Mouse (Mus musculus): ENCODE measurements around the gene Uhrf2. TPM values are rescaled to one million over a fixed set of nuclear protein-coding genes. Genes with fewer than 3 reads are reported as not detected.

Uhrf2 gene
- polyA plus RNA-seq, 1 experiment from 2014 or later: 100 TPM

DNA sequence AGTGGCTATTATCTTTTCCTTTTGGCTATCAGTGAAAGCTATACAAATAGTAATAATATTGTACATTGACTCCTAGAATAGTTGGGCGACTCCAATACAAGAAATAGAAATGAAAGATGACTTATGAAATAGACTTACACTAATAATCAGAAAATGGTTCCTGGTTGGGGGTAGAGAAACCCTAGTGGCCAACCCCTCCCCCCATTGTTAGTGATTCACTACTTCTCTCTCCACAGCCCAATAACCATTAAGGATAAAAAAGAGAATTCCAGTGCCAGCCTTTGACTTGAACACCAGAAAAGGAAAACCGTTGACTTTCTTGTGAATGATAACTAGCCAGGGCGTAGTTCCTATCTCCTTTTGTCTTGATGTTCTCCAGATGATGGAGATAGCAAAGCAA, 1.9 kb downstream of the Uhrf2 start:
- no peaks in the 10 kb centered on the region for H3K36me3 ChIP-seq (replicated peaks; ENCODE audit: control insufficient read depth, insufficient read depth, low read depth, low read length)
- no peaks in the 10 kb centered on the region for H3K27me3 ChIP-seq (ENCODE audit: control insufficient read depth, insufficient read depth, low read length)
- no peaks in the 10 kb centered on the region for H3K4me1 ChIP-seq (ENCODE audit: control insufficient read depth, insufficient read depth, low read length)
- DNase-seq (ENCODE audit: low spot score) (no peak), ATAC-seq (replicated peaks; ENCODE audit: insufficient number of reproducible peaks, low FRiP score, low TSS enrichment, low read depth) (no peak)
- 79% methylated on average over 3 of the region's 3 CpGs for WGBS
- peak overlapping the region; percentile 100 for H3K4me3 ChIP-seq (ENCODE audit: low read depth, low read length)
- H3K9me3 ChIP-seq (replicated peaks; ENCODE audit: control insufficient read depth, low read length): no peaks in the 10 kb centered on the region
- no peak overlapping the region for H3K9ac ChIP-seq (replicated peaks; ENCODE audit: low read length)
- no peak overlapping the region for H3K27ac ChIP-seq (replicated peaks; ENCODE audit: low read depth, low read length)
- H3K4me2 ChIP-seq (ENCODE audit: low read depth, low read length): peak overlapping the region; percentile 61

DNA sequence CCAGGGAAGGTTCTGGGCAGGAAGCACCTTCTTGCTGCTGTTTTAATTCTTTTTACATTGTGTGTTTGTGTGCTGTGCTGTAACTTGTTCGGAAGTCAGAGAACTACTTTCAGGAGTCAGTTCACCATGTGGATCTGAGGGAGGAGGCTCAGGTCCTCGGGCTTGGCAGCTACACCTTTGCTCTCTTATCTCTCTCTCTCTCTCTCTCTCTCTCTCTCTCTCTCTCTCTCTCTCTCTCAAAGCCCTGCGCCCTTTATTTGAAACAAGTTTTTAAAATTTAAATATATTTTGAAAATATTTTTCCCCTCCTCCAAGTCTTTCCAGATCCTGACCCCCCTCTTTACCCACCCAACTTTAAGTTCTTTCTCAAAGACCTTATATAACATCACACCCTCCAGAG, 5.0 kb downstream of the Uhrf2 start:
- no peaks in the 10 kb centered on the region for H3K4me1 ChIP-seq (ENCODE audit: control insufficient read depth, insufficient read depth, low read length)
- H3K27ac ChIP-seq (replicated peaks; ENCODE audit: low read depth, low read length): no peak overlapping the region
- H3K9me3 ChIP-seq (replicated peaks; ENCODE audit: control insufficient read depth, low read length): no peaks in the 10 kb centered on the region
- DNase-seq (ENCODE audit: low spot score) (no peak), ATAC-seq (replicated peaks; ENCODE audit: insufficient number of reproducible peaks, low FRiP score, low TSS enrichment, low read depth) (no peak)
- no peak overlapping the region for H3K4me2 ChIP-seq (ENCODE audit: low read depth, low read length)
- H3K9ac ChIP-seq (replicated peaks; ENCODE audit: low read length): no peak overlapping the region
- no peaks in the 10 kb centered on the region for H3K27me3 ChIP-seq (ENCODE audit: control insufficient read depth, insufficient read depth, low read length)
- 64% methylated on average over 3 of the region's 3 CpGs for WGBS
- no peak overlapping the region for H3K4me3 ChIP-seq (ENCODE audit: low read depth, low read length)
- H3K36me3 ChIP-seq (replicated peaks; ENCODE audit: control insufficient read depth, insufficient read depth, low read depth, low read length): no peaks in the 10 kb centered on the region

DNA sequence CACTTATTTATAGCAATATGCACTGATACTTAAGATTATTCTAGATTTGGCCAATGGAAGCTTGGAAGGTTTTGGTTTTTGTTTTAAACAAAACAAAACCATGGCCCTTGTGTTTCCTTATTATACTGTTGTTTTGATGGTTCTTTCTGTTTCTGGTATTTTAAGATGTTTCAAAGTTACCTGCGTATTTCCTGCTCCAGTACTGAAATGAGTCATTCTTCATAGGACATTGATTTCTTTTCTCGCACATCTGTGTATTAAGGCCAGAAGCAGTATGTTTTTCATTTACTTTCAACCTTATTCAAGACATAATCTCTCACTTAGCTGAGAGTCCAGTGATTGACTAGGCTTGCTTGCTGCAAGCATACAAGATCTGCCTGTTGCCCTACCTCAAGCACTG, 13.4 kb downstream of the Uhrf2 start:
- WGBS: 95% methylated on average over 2 of the region's 2 CpGs
- H3K4me1 ChIP-seq (ENCODE audit: control insufficient read depth, insufficient read depth, low read length): no peaks in the 10 kb centered on the region
- no peak overlapping the region for H3K4me2 ChIP-seq (ENCODE audit: low read depth, low read length)
- no peaks in the 10 kb centered on the region for H3K27me3 ChIP-seq (ENCODE audit: control insufficient read depth, insufficient read depth, low read length)
- peaks cover 4% of the 10 kb centered on the region for H3K36me3 ChIP-seq (replicated peaks; ENCODE audit: control insufficient read depth, insufficient read depth, low read depth, low read length)
- H3K9me3 ChIP-seq (replicated peaks; ENCODE audit: control insufficient read depth, low read length): no peaks in the 10 kb centered on the region
- ATAC-seq (replicated peaks; ENCODE audit: insufficient number of reproducible peaks, low FRiP score, low TSS enrichment, low read depth) (no peak), DNase-seq (ENCODE audit: low spot score) (no peak)
- no peak overlapping the region for H3K27ac ChIP-seq (replicated peaks; ENCODE audit: low read depth, low read length)
- H3K4me3 ChIP-seq (ENCODE audit: low read depth, low read length): no peak overlapping the region
- H3K9ac ChIP-seq (replicated peaks; ENCODE audit: low read length): no peak overlapping the region

DNA sequence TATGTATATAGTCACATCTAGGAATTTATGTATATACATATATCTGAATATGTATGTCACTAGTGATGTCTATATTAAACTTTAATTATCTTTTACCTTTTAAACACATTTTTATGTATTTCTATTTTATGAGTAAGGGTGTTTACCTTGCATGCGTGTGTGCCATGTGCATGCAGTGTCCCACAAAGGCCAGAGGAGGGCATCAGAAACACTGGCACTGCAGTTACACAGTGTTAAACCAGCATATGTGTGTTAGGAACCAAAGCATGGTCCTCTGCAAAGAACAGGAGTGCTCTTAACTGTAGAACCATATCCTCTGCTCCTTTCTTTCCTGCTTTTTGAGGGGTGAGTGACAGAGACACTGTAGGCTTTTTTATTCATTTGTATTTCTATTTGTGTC, 14.3 kb downstream of the Uhrf2 start:
- Histone ChIP-seq H3K4me3 (ENCODE audit: low read depth, low read length) (no peak overlapping the region), H3K27me3 (ENCODE audit: control insufficient read depth, insufficient read depth, low read length) (no peaks in the 10 kb centered on the region), H3K9ac (replicated peaks; ENCODE audit: low read length) (no peak overlapping the region), H3K36me3 (replicated peaks; ENCODE audit: control insufficient read depth, insufficient read depth, low read depth, low read length) (peaks cover 4% of the 10 kb centered on the region), H3K9me3 (replicated peaks; ENCODE audit: control insufficient read depth, low read length) (no peaks in the 10 kb centered on the region), H3K27ac (replicated peaks; ENCODE audit: low read depth, low read length) (no peak overlapping the region), H3K4me1 (ENCODE audit: control insufficient read depth, insufficient read depth, low read length) (no peaks in the 10 kb centered on the region), H3K4me2 (ENCODE audit: low read depth, low read length) (no peak overlapping the region)
- ATAC-seq (replicated peaks; ENCODE audit: insufficient number of reproducible peaks, low FRiP score, low TSS enrichment, low read depth): no peak
- 88% methylated on average over 1 of the region's 1 CpGs for WGBS
- DNase-seq (ENCODE audit: low spot score): no peak

DNA sequence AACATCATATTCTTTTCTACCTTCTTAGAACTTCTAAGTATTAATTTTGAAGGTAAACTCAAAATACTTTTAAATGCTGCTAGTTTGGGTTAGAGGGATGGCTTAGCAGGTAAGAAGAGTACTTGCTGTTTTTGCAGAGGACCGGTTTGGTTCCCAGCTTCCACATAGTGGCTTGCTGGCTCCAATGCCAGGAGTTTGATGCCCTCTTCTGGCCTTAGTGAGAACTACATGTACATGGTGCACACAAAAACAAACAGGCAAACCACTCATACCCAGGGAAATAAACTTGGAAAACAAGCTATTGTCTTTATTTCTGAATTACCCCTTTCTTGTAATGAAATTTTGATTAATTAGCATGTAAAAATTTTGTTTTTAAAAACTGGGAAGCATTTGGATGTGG, 15.5 kb downstream of the Uhrf2 start:
- no peak for ATAC-seq (replicated peaks; ENCODE audit: insufficient number of reproducible peaks, low FRiP score, low TSS enrichment, low read depth)
- 55% methylated on average over 1 of the region's 1 CpGs for WGBS
- no peak overlapping the region for H3K4me3 ChIP-seq (ENCODE audit: low read depth, low read length)

DNA sequence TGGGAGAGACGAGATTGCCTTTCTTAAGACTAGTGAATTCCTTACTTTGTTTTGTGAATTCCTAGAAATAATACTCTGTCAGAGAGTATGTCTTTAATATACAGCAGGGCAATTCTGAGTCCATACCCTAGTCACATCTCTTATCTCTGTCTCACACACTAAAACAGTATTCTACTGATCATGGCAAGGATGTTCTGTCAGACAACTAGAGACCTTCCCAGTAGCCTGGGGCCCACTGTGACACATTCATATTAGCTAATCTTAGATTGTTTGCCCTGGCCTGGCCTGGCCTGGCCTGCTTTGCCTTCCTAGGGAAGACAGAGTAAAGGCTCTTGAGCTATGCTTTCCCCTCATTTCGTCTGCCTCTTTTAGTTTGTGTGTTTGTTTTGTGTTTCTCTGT, 20.3 kb downstream of the Uhrf2 start:
- H3K27me3 ChIP-seq (ENCODE audit: control insufficient read depth, insufficient read depth, low read length): no peaks in the 10 kb centered on the region
- H3K36me3 ChIP-seq (replicated peaks; ENCODE audit: control insufficient read depth, insufficient read depth, low read depth, low read length): no peaks in the 10 kb centered on the region; the same call in 1 of the 2 replicates

More for the DNA sequence above, 15.5 kb downstream of the Uhrf2 start:
- Histone ChIP-seq H3K27me3 (ENCODE audit: control insufficient read depth, insufficient read depth, low read length) (no peaks in the 10 kb centered on the region), H3K9ac (replicated peaks; ENCODE audit: low read length) (no peak overlapping the region), H3K4me1 (ENCODE audit: control insufficient read depth, insufficient read depth, low read length) (no peaks in the 10 kb centered on the region), H3K36me3 (replicated peaks; ENCODE audit: control insufficient read depth, insufficient read depth, low read depth, low read length) (peaks cover 4% of the 10 kb centered on the region), H3K27ac (replicated peaks; ENCODE audit: low read depth, low read length) (no peak overlapping the region), H3K4me2 (ENCODE audit: low read depth, low read length) (no peak overlapping the region), H3K9me3 (replicated peaks; ENCODE audit: control insufficient read depth, low read length) (no peaks in the 10 kb centered on the region)
- peak; percentile 20 for DNase-seq (ENCODE audit: low spot score)

DNA sequence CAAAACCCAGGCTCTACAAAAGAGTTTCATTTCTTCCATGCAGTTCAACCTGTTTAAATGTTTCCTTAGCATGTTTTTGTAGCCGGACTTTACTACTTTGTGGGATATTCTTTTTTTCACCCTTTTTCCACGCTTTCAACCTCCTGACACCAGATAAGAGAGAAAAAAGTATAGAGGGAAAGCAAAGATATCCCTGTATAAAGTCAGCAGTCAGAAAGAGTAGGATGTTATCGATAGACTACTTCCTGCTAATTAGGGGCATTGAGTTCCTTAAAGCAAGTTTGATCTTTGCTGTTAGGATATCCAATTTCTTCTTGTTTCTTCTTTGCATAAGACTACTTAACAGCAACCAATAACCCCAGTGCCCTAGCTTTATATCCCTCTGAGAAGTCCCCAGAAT, 21.2 kb downstream of the Uhrf2 start:
- WGBS: 84% methylated on average over 3 of the region's 3 CpGs
- no peak for DNase-seq (ENCODE audit: low spot score)
- no peaks in the 10 kb centered on the region; the same call in 1 of the 2 replicates for H3K36me3 ChIP-seq (replicated peaks; ENCODE audit: control insufficient read depth, insufficient read depth, low read depth, low read length)

More for the DNA sequence above, 20.3 kb downstream of the Uhrf2 start:
- H3K9ac ChIP-seq (replicated peaks; ENCODE audit: low read length): no peak overlapping the region
- no peak overlapping the region for H3K27ac ChIP-seq (replicated peaks; ENCODE audit: low read depth, low read length)
- H3K4me2 ChIP-seq (ENCODE audit: low read depth, low read length): no peak overlapping the region
- no peak for ATAC-seq (replicated peaks; ENCODE audit: insufficient number of reproducible peaks, low FRiP score, low TSS enrichment, low read depth)
- 87% methylated on average over 2 of the region's 2 CpGs for WGBS
- H3K4me1 ChIP-seq (ENCODE audit: control insufficient read depth, insufficient read depth, low read length): no peaks in the 10 kb centered on the region
- H3K4me3 ChIP-seq (ENCODE audit: low read depth, low read length): no peak overlapping the region
- no peak for DNase-seq (ENCODE audit: low spot score)
- H3K9me3 ChIP-seq (replicated peaks; ENCODE audit: control insufficient read depth, low read length): no peaks in the 10 kb centered on the region

DNA sequence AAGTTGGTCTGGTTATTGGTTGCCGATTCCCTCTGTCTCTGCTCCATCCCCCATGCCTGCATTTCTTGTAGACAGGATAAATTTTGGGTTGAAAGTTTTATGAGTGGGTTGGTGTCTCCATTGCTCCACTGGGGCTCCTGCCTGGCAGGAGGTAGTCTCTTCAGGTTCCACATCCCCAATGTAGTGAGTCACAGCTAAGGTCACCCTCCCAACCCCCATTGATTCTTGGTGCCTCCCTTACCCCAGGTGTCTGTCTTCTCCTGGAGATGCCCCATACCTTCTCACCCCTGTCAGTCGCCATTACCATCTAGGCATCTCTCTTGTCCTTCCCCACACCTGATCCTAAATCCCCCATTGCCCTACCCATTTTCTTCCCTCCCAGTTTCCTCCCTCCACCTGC, 23.9 kb downstream of the Uhrf2 start:
- Histone ChIP-seq H3K4me3 (ENCODE audit: low read depth, low read length) (no peak overlapping the region), H3K27ac (replicated peaks; ENCODE audit: low read depth, low read length) (no peak overlapping the region), H3K4me2 (ENCODE audit: low read depth, low read length) (no peak overlapping the region), H3K4me1 (ENCODE audit: control insufficient read depth, insufficient read depth, low read length) (no peaks in the 10 kb centered on the region), H3K36me3 (replicated peaks; ENCODE audit: control insufficient read depth, insufficient read depth, low read depth, low read length) (no peaks in the 10 kb centered on the region; the same call in 1 of the 2 replicates), H3K9me3 (replicated peaks; ENCODE audit: control insufficient read depth, low read length) (no peaks in the 10 kb centered on the region), H3K27me3 (ENCODE audit: control insufficient read depth, insufficient read depth, low read length) (no peaks in the 10 kb centered on the region), H3K9ac (replicated peaks; ENCODE audit: low read length) (no peak overlapping the region)
- WGBS: 93% methylated on average over 2 of the region's 2 CpGs
- ATAC-seq (replicated peaks; ENCODE audit: insufficient number of reproducible peaks, low FRiP score, low TSS enrichment, low read depth) (no peak), DNase-seq (ENCODE audit: low spot score) (no peak)

More for the DNA sequence above, 21.2 kb downstream of the Uhrf2 start:
- no peak overlapping the region for H3K9ac ChIP-seq (replicated peaks; ENCODE audit: low read length)
- H3K4me2 ChIP-seq (ENCODE audit: low read depth, low read length): no peak overlapping the region
- no peaks in the 10 kb centered on the region for H3K27me3 ChIP-seq (ENCODE audit: control insufficient read depth, insufficient read depth, low read length)
- no peaks in the 10 kb centered on the region for H3K9me3 ChIP-seq (replicated peaks; ENCODE audit: control insufficient read depth, low read length)
- no peaks in the 10 kb centered on the region for H3K4me1 ChIP-seq (ENCODE audit: control insufficient read depth, insufficient read depth, low read length)
- no peak for ATAC-seq (replicated peaks; ENCODE audit: insufficient number of reproducible peaks, low FRiP score, low TSS enrichment, low read depth)
- no peak overlapping the region for H3K27ac ChIP-seq (replicated peaks; ENCODE audit: low read depth, low read length)
- H3K4me3 ChIP-seq (ENCODE audit: low read depth, low read length): no peak overlapping the region
